Mouse (Mus musculus): ENCODE measurements around the gene Slc38a2. TPM values are rescaled to one million over a fixed set of nuclear protein-coding genes. Genes with fewer than 3 reads are reported as not detected.

Gene Slc38a2
- polyA plus RNA-seq, 1 experiment from 2014 or later: 179 TPM

GRCm38 (mm10) chr15:96674089-96674488 lies 25.4 kb downstream of the Slc38a2 start:
- Histone ChIP-seq H3K9me3 (no peaks in the 10 kb centered on the region), H3K4me1 (0 out of 2 replicates have a peak, but pooled peaks cover 5% of the 10 kb centered on the region), H3K27ac (replicated peaks) (no peak overlapping the region), H3K27me3 (replicated peaks; ENCODE audit: low read depth, poor library complexity, severe bottlenecking) (no peaks in the 10 kb centered on the region), H3K36me3 (replicated peaks) (no peaks in the 10 kb centered on the region), H3K4me3 (no peak overlapping the region)
- no peak for DNase-seq (ENCODE audit: low spot score)
- WGBS: 70% methylated on average over 1 of the region's 1 CpGs

GRCm38 (mm10) chr15:96669721-96670120 lies 29.8 kb downstream of the Slc38a2 start:
- Histone ChIP-seq H3K36me3 (replicated peaks) (no peaks in the 10 kb centered on the region), H3K4me3 (no peak overlapping the region), H3K9me3 (no peaks in the 10 kb centered on the region), H3K27ac (replicated peaks) (no peak overlapping the region), H3K27me3 (replicated peaks; ENCODE audit: low read depth, poor library complexity, severe bottlenecking) (no peaks in the 10 kb centered on the region), H3K4me1 (peaks cover 6% of the 10 kb centered on the region)
- WGBS: 88% methylated on average over 6 of the region's 6 CpGs
- DNase-seq (ENCODE audit: low spot score): no peak

GRCm38 (mm10) chr15:96666663-96667062 lies 32.9 kb downstream of the Slc38a2 start:
- Histone ChIP-seq H3K4me1 (peaks cover 6% of the 10 kb centered on the region), H3K4me3 (peak overlapping the region; percentile 34), H3K27ac (replicated peaks) (no peak overlapping the region), H3K36me3 (replicated peaks) (no peaks in the 10 kb centered on the region), H3K9me3 (no peaks in the 10 kb centered on the region), H3K27me3 (replicated peaks; ENCODE audit: low read depth, poor library complexity, severe bottlenecking) (no peaks in the 10 kb centered on the region)
- peak; percentile 71 for DNase-seq (ENCODE audit: low spot score)
- WGBS: 9% methylated on average over 7 of the region's 7 CpGs

GRCm38 (mm10) chr15:96665889-96666288 lies 33.6 kb downstream of the Slc38a2 start:
- H3K4me1 ChIP-seq: peaks cover 6% of the 10 kb centered on the region
- peak; percentile 68 for DNase-seq (ENCODE audit: low spot score)
- no peaks in the 10 kb centered on the region for H3K9me3 ChIP-seq
- no peaks in the 10 kb centered on the region for H3K27me3 ChIP-seq (replicated peaks; ENCODE audit: low read depth, poor library complexity, severe bottlenecking)
- H3K27ac ChIP-seq (replicated peaks): no peak overlapping the region
- WGBS: 13% methylated on average over 3 of the region's 3 CpGs
- H3K36me3 ChIP-seq (replicated peaks): no peaks in the 10 kb centered on the region
- no peak overlapping the region for H3K4me3 ChIP-seq

- Histone ChIP-seq H3K27ac (replicated peaks) (no peak overlapping the region), H3K4me1 (peaks cover 22% of the 10 kb centered on the region), H3K36me3 (replicated peaks) (no peaks in the 10 kb centered on the region), H3K27me3 (replicated peaks; ENCODE audit: low read depth, poor library complexity, severe bottlenecking) (no peaks in the 10 kb centered on the region), H3K4me3 (no peak overlapping the region), H3K9me3 (no peaks in the 10 kb centered on the region)
- DNase-seq (ENCODE audit: low spot score): no peak
- WGBS: 60% methylated on average over 13 of the region's 13 CpGs
These were observed 38.9 kb downstream of the Slc38a2 start for GRCm38 (mm10) chr15:96660590-96661141.

- no peak for DNase-seq (ENCODE audit: low spot score)
- WGBS: 76% methylated on average over 14 of the region's 14 CpGs
- Histone ChIP-seq H3K4me3 (no peak overlapping the region), H3K36me3 (replicated peaks) (no peaks in the 10 kb centered on the region), H3K9me3 (no peaks in the 10 kb centered on the region), H3K27ac (replicated peaks) (no peak overlapping the region), H3K27me3 (replicated peaks; ENCODE audit: low read depth, poor library complexity, severe bottlenecking) (no peaks in the 10 kb centered on the region), H3K4me1 (peaks cover 29% of the 10 kb centered on the region)
These were observed 41.3 kb downstream of the Slc38a2 start for GRCm38 (mm10) chr15:96658275-96658602.

GRCm38 (mm10) chr15:96657576-96658274 lies 41.8 kb downstream of the Slc38a2 start:
- H3K9me3 ChIP-seq: no peaks in the 10 kb centered on the region
- no peak for DNase-seq (ENCODE audit: low spot score)
- no peaks in the 10 kb centered on the region for H3K36me3 ChIP-seq (replicated peaks)
- no peak overlapping the region for H3K4me3 ChIP-seq
- H3K4me1 ChIP-seq: peaks cover 29% of the 10 kb centered on the region
- H3K27me3 ChIP-seq (replicated peaks; ENCODE audit: low read depth, poor library complexity, severe bottlenecking): no peaks in the 10 kb centered on the region
- no peak overlapping the region for H3K27ac ChIP-seq (replicated peaks)
- WGBS: 74% methylated on average over 17 of the region's 17 CpGs

GRCm38 (mm10) chr15:96655514-96655913 lies 44.0 kb downstream of the Slc38a2 start:
- Histone ChIP-seq H3K27ac (replicated peaks) (no peak overlapping the region), H3K4me3 (no peak overlapping the region)

GRCm38 (mm10) chr15:96654714-96655113 lies 44.8 kb downstream of the Slc38a2 start:
- no peaks in the 10 kb centered on the region for H3K27me3 ChIP-seq (replicated peaks; ENCODE audit: low read depth, poor library complexity, severe bottlenecking)
- DNase-seq (ENCODE audit: low spot score): no peak

More at GRCm38 (mm10) chr15:96655514-96655913, 44.0 kb downstream of the Slc38a2 start:
- no peaks in the 10 kb centered on the region for H3K36me3 ChIP-seq (replicated peaks)
- no peak for DNase-seq (ENCODE audit: low spot score)
- no peaks in the 10 kb centered on the region for H3K27me3 ChIP-seq (replicated peaks; ENCODE audit: low read depth, poor library complexity, severe bottlenecking)
- H3K4me1 ChIP-seq: peaks cover 25% of the 10 kb centered on the region
- WGBS: 93% methylated on average over 14 of the region's 14 CpGs
- no peaks in the 10 kb centered on the region for H3K9me3 ChIP-seq

GRCm38 (mm10) chr15:96653011-96653410 lies 46.5 kb downstream of the Slc38a2 start:
- Histone ChIP-seq H3K4me1 (peaks cover 18% of the 10 kb centered on the region), H3K27ac (replicated peaks) (no peak overlapping the region), H3K9me3 (no peaks in the 10 kb centered on the region), H3K36me3 (replicated peaks) (no peaks in the 10 kb centered on the region), H3K4me3 (no peak overlapping the region), H3K27me3 (replicated peaks; ENCODE audit: low read depth, poor library complexity, severe bottlenecking) (no peaks in the 10 kb centered on the region)
- WGBS: 95% methylated on average over 16 of the region's 16 CpGs
- no peak for DNase-seq (ENCODE audit: low spot score)

More at GRCm38 (mm10) chr15:96654714-96655113, 44.8 kb downstream of the Slc38a2 start:
- H3K27ac ChIP-seq (replicated peaks): no peak overlapping the region
- WGBS: 62% methylated on average over 8 of the region's 8 CpGs
- H3K36me3 ChIP-seq (replicated peaks): no peaks in the 10 kb centered on the region
- H3K4me3 ChIP-seq: no peak overlapping the region
- peaks cover 23% of the 10 kb centered on the region for H3K4me1 ChIP-seq
- H3K9me3 ChIP-seq: no peaks in the 10 kb centered on the region

GRCm38 (mm10) chr15:96652531-96652930 lies 47.0 kb downstream of the Slc38a2 start:
- H3K9me3 ChIP-seq: no peaks in the 10 kb centered on the region

GRCm38 (mm10) chr15:96647376-96647775 lies 52.2 kb downstream of the Slc38a2 start:
- no peaks in the 10 kb centered on the region for H3K9me3 ChIP-seq
- H3K4me3 ChIP-seq: peak overlapping the region; percentile 5; the same call in 1 of the 2 replicates
- no peaks in the 10 kb centered on the region for H3K27me3 ChIP-seq (replicated peaks; ENCODE audit: low read depth, poor library complexity, severe bottlenecking)
- no peaks in the 10 kb centered on the region for H3K36me3 ChIP-seq (replicated peaks)
- 34% methylated on average over 15 of the region's 15 CpGs for WGBS
- peak; percentile 43 for DNase-seq (ENCODE audit: low spot score)
- H3K4me1 ChIP-seq: peaks cover 16% of the 10 kb centered on the region
- H3K27ac ChIP-seq (replicated peaks): no peak overlapping the region

More at GRCm38 (mm10) chr15:96652531-96652930, 47.0 kb downstream of the Slc38a2 start:
- peaks cover 16% of the 10 kb centered on the region for H3K4me1 ChIP-seq
- no peak overlapping the region for H3K4me3 ChIP-seq
- no peaks in the 10 kb centered on the region for H3K27me3 ChIP-seq (replicated peaks; ENCODE audit: low read depth, poor library complexity, severe bottlenecking)
- no peak overlapping the region for H3K27ac ChIP-seq (replicated peaks)
- WGBS: 92% methylated on average over 10 of the region's 10 CpGs
- H3K36me3 ChIP-seq (replicated peaks): no peaks in the 10 kb centered on the region
- no peak for DNase-seq (ENCODE audit: low spot score)

Measured in embryonic facial prominence, embryonic 10.5 days (tissue).